Mouse (Mus musculus): Measurements from ENCODE around the gene Rab23.

DNA sequence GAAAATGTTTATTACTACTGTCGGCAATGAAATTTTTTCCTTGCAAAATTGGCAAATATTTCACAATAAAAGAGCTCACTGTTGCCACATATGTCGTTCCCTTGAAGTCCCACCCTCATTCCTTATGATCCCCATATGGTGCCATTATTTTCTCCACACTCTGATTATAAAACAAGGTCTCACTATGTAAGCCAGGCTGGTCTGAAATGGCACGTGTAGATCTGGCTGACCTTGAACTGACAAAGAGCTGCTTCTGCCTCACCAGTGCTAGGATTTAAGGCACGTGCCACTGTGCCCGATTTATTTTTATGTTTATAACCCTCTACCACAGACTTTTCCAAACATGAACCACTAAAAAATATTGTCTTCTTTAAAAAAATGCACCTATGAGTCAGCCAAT, 48.2 kb upstream of the Rab23 start:
- TF ChIP-seq CTCF (IDR thresholded peaks at IDR 0.05; ENCODE audit: control insufficient read depth, insufficient read depth, low read length) (no peak), POLR2A (IDR thresholded peaks at IDR 0.05; ENCODE audit: borderline replicate concordance, control insufficient read depth, low read depth, low read length) (no peak)
